Mouse (Mus musculus) stomach, postnatal 0 days (tissue): ENCODE measurements at regions not wholly inside any gene's neighbourhood (a gene's known extent, or its start where the extent isn't known, plus 50 kb on each side); places are given as distances from the start of the nearest gene placed in this dataset.

Source experiments
- ATAC-seq: fragments of 200-750 bp; cut with Nextera tagmentation; 2 replicates; pipeline ENCODE4 v1.8.0; 2017; ENCODE audit not compliant: low FRiP score, low TSS enrichment
- DNase-seq: peaks from one replicate; pipeline ENCODE4 v3.0.0-alpha.2; 2016; ENCODE audit warnings: low spot score
- H3K27ac ChIP-seq: fragments of 300-500 bp; sonication (generic); replicated peaks from 2 replicates; pipeline ENCODE4 v1.5.1; 2014; ENCODE audit warnings: mild to moderate bottlenecking, control low read depth
- H3K27me3 ChIP-seq: fragments of 300-500 bp; sonication (generic); 2 replicates; pipeline ENCODE4 v1.6.1; 2014; ENCODE audit warnings: low read length; ENCODE audit not compliant: control insufficient read depth, insufficient read depth
- H3K36me3 ChIP-seq: fragments of 300-500 bp; sonication (generic); 2 replicates; pipeline ENCODE4 v1.6.1; 2014; ENCODE audit warnings: low read length, mixed read lengths; ENCODE audit not compliant: control insufficient read depth, insufficient read depth
- H3K4me1 ChIP-seq: fragments of 300-500 bp; sonication (generic); replicated peaks from 2 replicates; pipeline ENCODE4 v1.6.1; 2014; ENCODE audit warnings: antibody characterized with exemption; ENCODE audit not compliant: control insufficient read depth, insufficient read depth
- H3K4me2 ChIP-seq: fragments of 300-500 bp; sonication (generic); replicated peaks from 2 replicates; pipeline ENCODE4 v1.6.1; 2014; ENCODE audit warnings: low read depth, mild to moderate bottlenecking, control low read depth, moderate library complexity
- H3K4me3 ChIP-seq: fragments of 300-500 bp; sonication (generic); 2 replicates; pipeline ENCODE4 v1.5.1; 2014; ENCODE audit warnings: low read depth, low read length, control low read depth
- H3K9ac ChIP-seq: fragments of 300-500 bp; sonication (generic); 2 replicates; pipeline ENCODE4 v1.6.1; 2014; ENCODE audit warnings: mild to moderate bottlenecking, low read length, control low read depth, mixed read lengths
- H3K9me3 ChIP-seq: fragments of 300-500 bp; sonication (generic); 2 replicates; pipeline ENCODE4 v1.6.1; 2016; ENCODE audit warnings: low read length; ENCODE audit not compliant: control insufficient read depth
- CTCF ChIP-seq: IDR thresholded peaks from 2 replicates; pipeline ENCODE4 v1.5.1; 2016; ENCODE audit warnings: antibody characterized with exemption, low read depth, mild to moderate bottlenecking, moderate library complexity
- EP300 ChIP-seq: optimal IDR thresholded peaks from 2 replicates; pipeline ENCODE3; 2016; ENCODE audit warnings: antibody characterized with exemption
- WGBS: fragments of 180-500 bp; shearing (Covaris S2); extraction: QIAGEN DNeasy Blood & Tissue Kit; methylation state at CpG from one replicate; pipeline ENCODE4 v1.1.7; 2014; 5-methylcytosine and 5-hydroxymethylcytosine counted together

DNA sequence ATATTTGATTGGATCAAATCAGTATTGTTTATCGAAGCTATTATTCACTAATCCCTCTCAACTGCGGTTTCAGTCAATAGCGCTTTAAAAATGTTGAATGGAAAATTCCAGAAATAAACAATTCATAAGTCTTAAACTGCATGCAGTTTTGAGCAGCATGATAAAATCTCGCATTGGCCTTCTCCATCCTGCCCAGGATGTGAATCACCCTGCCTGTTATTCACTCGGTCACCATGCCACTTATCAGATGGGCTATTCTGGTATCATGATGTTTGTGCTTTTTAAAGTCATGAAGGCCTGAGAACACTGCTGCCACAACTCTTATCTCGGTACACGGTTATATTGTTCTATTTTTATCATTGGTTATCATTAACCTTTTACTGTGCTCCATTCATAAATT lies 238.3 kb downstream of the Papss1 start:
- Histone ChIP-seq H3K27ac (no peak overlapping the region), H3K4me1 (no peaks in the 10 kb centered on the region), H3K27me3 (no peaks in the 10 kb centered on the region), H3K4me2 (no peak overlapping the region), H3K9me3 (no peaks in the 10 kb centered on the region), H3K9ac (no peak overlapping the region), H3K4me3 (no peak overlapping the region), H3K36me3 (no peaks in the 10 kb centered on the region)
- ATAC-seq (no peak), DNase-seq (no peak)
- TF ChIP-seq CTCF: no peak
- TF ChIP-seq EP300: no peak
- 38% methylated on average over 7 of the region's 7 CpGs for WGBS

DNA sequence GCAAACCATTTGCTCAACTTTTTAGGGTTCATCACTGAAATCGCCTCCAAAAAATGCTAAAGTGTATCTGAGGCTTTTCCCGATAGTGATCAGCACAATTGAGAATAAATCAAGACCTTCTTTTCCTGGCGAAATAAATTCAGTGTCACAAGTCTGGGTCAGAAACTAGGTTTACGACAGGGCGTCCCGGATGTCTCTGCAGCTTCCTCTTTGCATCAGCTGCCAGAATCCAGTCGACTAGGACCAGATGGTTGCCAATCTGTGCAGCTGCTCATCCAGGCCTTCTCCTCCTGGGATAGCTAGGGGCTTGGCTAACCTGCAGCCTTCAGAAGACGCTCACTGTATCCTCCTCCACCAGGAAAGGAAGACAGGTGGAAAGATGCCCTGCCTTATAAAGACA lies 243.6 kb downstream of the Papss1 start:
- no peak overlapping the region for H3K9ac ChIP-seq
- H3K4me2 ChIP-seq: no peak overlapping the region
- H3K9me3 ChIP-seq: no peaks in the 10 kb centered on the region
- 73% methylated on average over 8 of the region's 8 CpGs for WGBS
- H3K4me3 ChIP-seq: no peak overlapping the region
- H3K36me3 ChIP-seq: no peaks in the 10 kb centered on the region
- no peaks in the 10 kb centered on the region for H3K4me1 ChIP-seq
- TF ChIP-seq CTCF (no peak), EP300 (no peak)
- H3K27ac ChIP-seq: no peak overlapping the region
- DNase-seq: no peak
- no peaks in the 10 kb centered on the region for H3K27me3 ChIP-seq
- no peak for ATAC-seq

DNA sequence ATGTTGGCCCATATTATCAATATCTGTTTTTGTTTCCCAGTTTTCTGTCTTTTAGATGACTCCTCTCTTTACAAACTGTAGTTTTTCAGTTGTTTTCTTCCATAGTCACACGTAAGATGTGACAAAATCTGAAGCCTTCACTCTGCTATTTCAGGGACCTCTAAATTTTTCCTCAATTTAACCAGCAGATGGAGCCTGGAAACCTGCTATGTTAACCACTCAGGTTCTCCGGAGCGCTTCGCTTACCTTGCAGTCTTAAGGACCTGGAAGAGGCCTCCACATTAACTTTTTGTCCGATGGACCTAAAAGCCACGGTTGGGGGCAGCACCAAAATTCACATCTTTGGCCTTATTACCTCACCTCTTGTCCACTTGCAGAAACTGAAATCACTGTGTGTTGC lies 248.4 kb downstream of the Papss1 start:
- H3K36me3 ChIP-seq: no peaks in the 10 kb centered on the region
- no peaks in the 10 kb centered on the region for H3K4me1 ChIP-seq
- no peak for ATAC-seq

DNA sequence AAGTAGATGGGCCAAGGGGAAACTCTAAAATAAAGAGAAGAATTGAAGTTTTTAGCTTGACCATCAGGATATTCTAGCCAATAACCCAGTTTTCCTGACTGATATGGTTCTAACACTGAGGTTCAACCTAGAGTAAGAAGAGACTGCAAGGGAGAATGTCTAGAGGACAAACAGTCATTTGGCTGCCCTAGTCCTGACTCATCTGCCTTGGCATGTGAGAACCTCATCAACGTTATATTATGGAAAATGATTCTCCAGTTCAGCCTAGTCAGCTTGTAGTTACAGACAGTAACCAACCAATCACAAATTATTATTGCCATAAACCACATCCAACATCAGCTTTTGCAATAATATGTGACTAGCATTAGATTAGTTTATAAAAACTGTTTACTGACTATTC lies 254.2 kb downstream of the Papss1 start:
- no peak overlapping the region for H3K4me3 ChIP-seq
- H3K4me2 ChIP-seq: no peak overlapping the region
- no peak overlapping the region for H3K27ac ChIP-seq
- H3K9ac ChIP-seq: no peak overlapping the region
- ATAC-seq (no peak), DNase-seq (no peak)
- H3K36me3 ChIP-seq: no peaks in the 10 kb centered on the region
- no peaks in the 10 kb centered on the region for H3K9me3 ChIP-seq
- WGBS: 59% methylated on average over 1 of the region's 1 CpGs
- H3K4me1 ChIP-seq: no peaks in the 10 kb centered on the region
- no peak for TF ChIP-seq CTCF
- no peak for TF ChIP-seq EP300
- H3K27me3 ChIP-seq: no peaks in the 10 kb centered on the region

More for the DNA sequence above, 248.4 kb downstream of the Papss1 start:
- DNase-seq: no peak
- no peak overlapping the region for H3K4me2 ChIP-seq
- WGBS: 45% methylated on average over 6 of the region's 6 CpGs
- peak; percentile 63 for TF ChIP-seq CTCF
- TF ChIP-seq EP300: no peak
- H3K9me3 ChIP-seq: no peaks in the 10 kb centered on the region
- H3K27me3 ChIP-seq: no peaks in the 10 kb centered on the region
- no peak overlapping the region for H3K4me3 ChIP-seq
- H3K9ac ChIP-seq: no peak overlapping the region
- H3K27ac ChIP-seq: no peak overlapping the region

DNA sequence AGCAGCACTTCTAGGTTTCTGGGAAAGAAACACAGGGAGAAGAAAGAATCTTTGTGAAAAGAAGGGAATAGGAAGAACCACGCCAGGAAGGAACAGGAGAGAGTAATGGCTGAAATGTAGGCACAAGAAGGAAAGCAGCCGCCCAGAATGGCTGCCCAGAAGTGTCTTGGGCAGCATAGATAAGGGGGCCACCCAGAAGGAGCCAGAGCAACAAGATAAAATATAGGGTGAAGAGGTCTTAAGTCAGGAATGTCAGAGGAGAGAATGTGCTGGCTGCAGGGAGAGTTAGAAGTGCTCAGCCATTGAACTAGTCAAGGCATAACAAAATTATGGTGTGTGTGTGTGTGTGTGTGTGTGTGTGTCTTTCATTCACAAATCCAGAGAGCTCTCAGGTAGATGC lies 227.7 kb upstream of the Dkk2 start:
- Histone ChIP-seq H3K4me3 (no peak overlapping the region), H3K9ac (no peak overlapping the region)

DNA sequence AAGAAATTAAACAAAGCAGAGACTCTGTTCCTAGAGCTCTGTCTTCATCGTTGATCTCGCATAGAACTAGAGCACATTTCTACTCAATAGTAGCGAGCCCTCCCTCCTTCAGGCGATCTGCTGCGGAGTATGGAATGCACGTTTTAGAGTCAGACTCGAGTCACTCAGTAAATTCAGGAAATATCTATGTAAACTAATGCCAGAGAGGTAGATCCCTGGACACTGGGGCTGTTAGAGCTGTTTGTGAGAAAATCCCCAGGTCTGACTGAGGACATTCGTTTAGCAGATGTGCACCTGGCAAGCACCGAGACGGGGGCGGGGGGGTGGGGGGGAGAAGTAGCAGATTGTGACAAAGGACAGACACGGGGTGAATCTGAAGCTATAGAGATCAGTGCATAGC lies 226.0 kb upstream of the Dkk2 start:
- no peaks in the 10 kb centered on the region for H3K9me3 ChIP-seq
- DNase-seq (no peak), ATAC-seq (no peak)
- no peaks in the 10 kb centered on the region for H3K4me1 ChIP-seq
- no peak overlapping the region for H3K9ac ChIP-seq
- 34% methylated on average over 12 of the region's 12 CpGs for WGBS
- no peaks in the 10 kb centered on the region for H3K27me3 ChIP-seq
- TF ChIP-seq EP300 (no peak), CTCF (no peak)
- no peak overlapping the region for H3K4me2 ChIP-seq
- no peak overlapping the region for H3K27ac ChIP-seq
- H3K4me3 ChIP-seq: no peak overlapping the region
- no peaks in the 10 kb centered on the region for H3K36me3 ChIP-seq

More for the DNA sequence above, 227.7 kb upstream of the Dkk2 start:
- H3K4me2 ChIP-seq: no peak overlapping the region
- H3K27ac ChIP-seq: no peak overlapping the region
- no peaks in the 10 kb centered on the region for H3K9me3 ChIP-seq
- 68% methylated on average over 2 of the region's 2 CpGs for WGBS
- TF ChIP-seq CTCF (no peak), EP300 (no peak)
- DNase-seq (no peak), ATAC-seq (no peak)
- no peaks in the 10 kb centered on the region for H3K4me1 ChIP-seq
- H3K36me3 ChIP-seq: no peaks in the 10 kb centered on the region
- H3K27me3 ChIP-seq: no peaks in the 10 kb centered on the region
